Mouse (Mus musculus) ES-Bruce4 (cell line): ENCODE data around the gene Tprg. TPM values are rescaled to one million over a fixed set of nuclear protein-coding genes. Genes with fewer than 3 reads are reported as not detected.

Experiments used
- H3K27ac ChIP-seq: 2 replicates; pipeline ENCODE4 v1.5.1; 2012; ENCODE audit warnings: low read length, inconsistent platforms; ENCODE audit not compliant: insufficient read depth
- H3K27me3 ChIP-seq: 2 replicates; pipeline ENCODE4 v1.6.1; 2012; ENCODE audit warnings: mild to moderate bottlenecking, low read length, inconsistent platforms; ENCODE audit not compliant: control insufficient read depth, poor library complexity, insufficient read depth, severe bottlenecking
- H3K36me3 ChIP-seq: 2 replicates; pipeline ENCODE4 v1.6.1; 2012; ENCODE audit warnings: inconsistent platforms, mild to moderate bottlenecking, low read length, moderate library complexity; ENCODE audit not compliant: control insufficient read depth, poor library complexity, insufficient read depth, severe bottlenecking
- H3K4me1 ChIP-seq: one replicate; pipeline ENCODE4 v1.8.1; 2011; ENCODE audit warnings: low read length; ENCODE audit not compliant: control insufficient read depth, insufficient read depth
- H3K4me3 ChIP-seq: 2 replicates; pipeline ENCODE4 v1.5.1; 2011; ENCODE audit warnings: low read depth, mild to moderate bottlenecking, low read length
- H3K9ac ChIP-seq: 2 replicates; pipeline ENCODE4 v1.6.1; 2012; ENCODE audit warnings: low read depth, mild to moderate bottlenecking, inconsistent platforms; ENCODE audit not compliant: poor library complexity, severe bottlenecking
- H3K9me3 ChIP-seq: replicated peaks from 2 replicates; pipeline ENCODE4 v1.6.1; 2012; ENCODE audit warnings: mild to moderate bottlenecking, low read length, inconsistent platforms; ENCODE audit not compliant: control insufficient read depth, poor library complexity, insufficient read depth, severe bottlenecking
- CTCF ChIP-seq: IDR thresholded peaks from one replicate; pipeline ENCODE4 v1.8.1; 2011; ENCODE audit warnings: low read depth, low read length
- EP300 ChIP-seq: IDR thresholded peaks from 2 replicates; pipeline ENCODE4 v1.6.1; 2011; ENCODE audit warnings: low read depth, low read length; ENCODE audit not compliant: insufficient read depth
- POLR2A ChIP-seq: IDR thresholded peaks from one replicate; pipeline ENCODE4 v1.8.1; 2011; ENCODE audit warnings: low read length; ENCODE audit not compliant: insufficient read depth
- polyA plus RNA-seq: library from polyadenylated mRNA; stranded (reverse); fragments of >200 nt; gene quantifications from 2 replicates; pipeline ENCODE4 v1.2.4, GENCODE M21; 2011; ENCODE audit warnings: low read depth; ENCODE audit not compliant: missing spikeins, insufficient read depth, insufficient read length

Gene Tprg
- polyA plus RNA-seq = not detected in 2 replicates

- TF ChIP-seq CTCF = no peak
- no peak for TF ChIP-seq EP300
- H3K27ac ChIP-seq = no peak within 1 kb of the TSS
- no peaks in the 10 kb centered on the region for H3K4me1 ChIP-seq
- H3K27me3 ChIP-seq = no peaks in the 10 kb centered on the region
- no peaks in the 10 kb centered on the region for H3K36me3 ChIP-seq
- no peak within 1 kb of the TSS for H3K9ac ChIP-seq
- no peaks in the 10 kb centered on the region for H3K9me3 ChIP-seq
- no peak within 1 kb of the TSS for H3K4me3 ChIP-seq
Observed at GRCm38 (mm10) chr16:25286517-25286916, at the start of gene Tprg. Gene Tprg, plus strand, starts transcription at chr16:25286817.

GRCm38 (mm10) chr16:25238274-25239050 lies 48.2 kb upstream of the Tprg start:
- H3K4me3 ChIP-seq = no peak overlapping the region
- H3K36me3 ChIP-seq = no peaks in the 10 kb centered on the region
- H3K27me3 ChIP-seq = no peaks in the 10 kb centered on the region
- H3K9me3 ChIP-seq = no peaks in the 10 kb centered on the region
- no peaks in the 10 kb centered on the region for H3K4me1 ChIP-seq
- H3K27ac ChIP-seq = no peak overlapping the region
- TF ChIP-seq POLR2A (no peak), EP300 (no peak), CTCF (no peak)
- H3K9ac ChIP-seq = no peak overlapping the region

- Histone ChIP-seq H3K9me3 (no peaks in the 10 kb centered on the region), H3K27ac (no peak overlapping the region), H3K4me1 (no peaks in the 10 kb centered on the region), H3K9ac (no peak overlapping the region), H3K27me3 (no peaks in the 10 kb centered on the region), H3K4me3 (no peak overlapping the region), H3K36me3 (no peaks in the 10 kb centered on the region)
- TF ChIP-seq CTCF (no peak), EP300 (no peak), POLR2A (no peak)
Observed at GRCm38 (mm10) chr16:25248889-25249288, 37.7 kb upstream of the Tprg start.

GRCm38 (mm10) chr16:25250129-25250749 lies 36.4 kb upstream of the Tprg start:
- Histone ChIP-seq H3K27me3 (no peaks in the 10 kb centered on the region), H3K27ac (no peak overlapping the region), H3K9ac (no peak overlapping the region), H3K4me1 (no peaks in the 10 kb centered on the region), H3K4me3 (no peak overlapping the region), H3K36me3 (no peaks in the 10 kb centered on the region), H3K9me3 (no peaks in the 10 kb centered on the region)
- no peak for TF ChIP-seq POLR2A
- no peak for TF ChIP-seq CTCF
- TF ChIP-seq EP300 = no peak

GRCm38 (mm10) chr16:25251080-25251479 lies 35.5 kb upstream of the Tprg start:
- H3K36me3 ChIP-seq = no peaks in the 10 kb centered on the region
- no peak for TF ChIP-seq CTCF
- TF ChIP-seq EP300 = no peak
- TF ChIP-seq POLR2A = no peak

GRCm38 (mm10) chr16:25254646-25255045 lies 32.0 kb upstream of the Tprg start:
- TF ChIP-seq EP300 (no peak), POLR2A (no peak)
- Histone ChIP-seq H3K4me1 (no peaks in the 10 kb centered on the region), H3K27me3 (no peaks in the 10 kb centered on the region; the same call in 1 of the 2 replicates), H3K9me3 (no peaks in the 10 kb centered on the region), H3K4me3 (no peak overlapping the region), H3K27ac (no peak overlapping the region), H3K9ac (no peak overlapping the region), H3K36me3 (no peaks in the 10 kb centered on the region)

More at GRCm38 (mm10) chr16:25251080-25251479, 35.5 kb upstream of the Tprg start:
- no peak overlapping the region for H3K27ac ChIP-seq
- H3K27me3 ChIP-seq = no peaks in the 10 kb centered on the region
- H3K4me3 ChIP-seq = no peak overlapping the region
- H3K9ac ChIP-seq = no peak overlapping the region
- no peaks in the 10 kb centered on the region for H3K4me1 ChIP-seq
- H3K9me3 ChIP-seq = no peaks in the 10 kb centered on the region
